Mouse (Mus musculus) stomach, postnatal 0 days (tissue): ENCODE results near the gene Osbpl7.

Experiments used
- CTCF ChIP-seq: IDR thresholded peaks from 2 replicates; pipeline ENCODE4 v1.5.1; 2016; ENCODE audit warnings: antibody characterized with exemption, low read depth, mild to moderate bottlenecking, moderate library complexity
- EP300 ChIP-seq: optimal IDR thresholded peaks from 2 replicates; pipeline ENCODE3; 2016; ENCODE audit warnings: antibody characterized with exemption

DNA sequence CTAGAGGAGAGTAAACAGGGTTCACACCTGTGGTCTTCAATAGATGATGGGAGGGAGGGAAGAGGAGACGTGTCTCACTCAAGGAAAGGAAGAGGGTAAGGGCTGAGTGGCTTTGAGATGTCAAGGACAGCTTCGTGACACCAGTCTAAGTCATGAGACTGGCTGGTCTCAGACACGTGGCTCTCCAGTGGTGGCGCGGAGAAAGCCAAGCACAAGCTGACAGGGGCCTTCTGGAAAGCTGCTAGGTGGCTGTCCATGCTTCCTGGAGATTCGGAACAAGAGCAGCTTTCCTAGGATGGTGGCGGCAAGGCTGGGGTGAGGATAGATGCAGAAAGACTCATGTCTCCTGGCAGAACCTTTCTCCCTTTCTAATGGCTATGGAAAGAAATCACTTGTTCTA is 11.5 kb upstream of the Osbpl7 start:
- TF ChIP-seq CTCF: no peak
- no peak for TF ChIP-seq EP300
